Comparison of ENCODE assay signal across 11 mouse cellular contexts in genomic region chr11:73223966-73224365, GRCm38 (mm10). TPM values are rescaled to one million over a fixed set of nuclear protein-coding genes. Genes with fewer than 3 reads are reported as not detected.
A peak's percentile ranks its signal among the peaks of the same experiment; 100 is the strongest.
DNase-seq lines count a peak whose midpoint lies in the region; ATAC-seq and TF ChIP-seq lines count a peak whose summit lies in the region.
"Had no signal": no experiment of that assay in that cellular context is flagged by ENCODE, and none has a peak within 500 bp of the region (broad histone marks: within the 10 kb centered on the region; RNA-seq: fewer than 3 reads in every experiment).

No protein-coding gene starts in this region.

- no peaks in the 10 kb centered on the region for H3K9me3 ChIP-seq in midbrain, postnatal 0 days (ENCODE audit: low read length)
- no peaks in the 10 kb centered on the region for H3K9me3 ChIP-seq in midbrain, embryonic 14.5 days (ENCODE audit: control insufficient read depth, low read length)
- H3K9me3 ChIP-seq in stomach, embryonic 16.5 days (replicated peaks; ENCODE audit: control insufficient read depth, low read length): no peaks in the 10 kb centered on the region
- H3K9me3 ChIP-seq: embryonic facial prominence, embryonic 12.5 days; hindbrain, embryonic 15.5 days had no signal

- ATAC-seq in midbrain, postnatal 0 days (ENCODE audit: low FRiP score): no peak
- no peak for ATAC-seq in midbrain, embryonic 14.5 days (ENCODE audit: low FRiP score, low TSS enrichment)
- ATAC-seq in stomach, embryonic 16.5 days (ENCODE audit: insufficient read depth, low FRiP score): 0 out of 2 replicates have a peak, but pooled peaks have one; percentile 50

- no peak overlapping the region for H3K27ac ChIP-seq in midbrain, postnatal 0 days (ENCODE audit: low read depth, low read length)
- H3K27ac ChIP-seq in midbrain, embryonic 14.5 days (replicated peaks; ENCODE audit: low read depth, low read length): no peak overlapping the region
- no peak overlapping the region for H3K27ac ChIP-seq in stomach, embryonic 16.5 days (ENCODE audit: low read length)
- H3K27ac ChIP-seq: embryonic facial prominence, embryonic 12.5 days; hindbrain, embryonic 15.5 days had no signal

- no peak for DNase-seq in midbrain, postnatal 0 days (ENCODE audit: low spot score)
- DNase-seq in midbrain, embryonic 14.5 days: no peak
- peak; percentile 43 for DNase-seq in adrenal gland, adult 2 months
- DNase-seq in kidney, adult 9 months: peak; percentile 68
- DNase-seq in left cerebral cortex, postnatal 36 days (ENCODE audit: low spot score in 2 of 2): no peak
- no peak for DNase-seq in left cerebral cortex, postnatal 14 days (ENCODE audit: low spot score in 2 of 2)
- DNase-seq: thymus, postnatal 14 days had no signal

- no peaks in the 10 kb centered on the region for H3K27me3 ChIP-seq in midbrain, postnatal 0 days (ENCODE audit: insufficient read depth, low read length)
- no peaks in the 10 kb centered on the region for H3K27me3 ChIP-seq in midbrain, embryonic 14.5 days (ENCODE audit: control insufficient read depth, insufficient read depth, low read length)
- H3K27me3 ChIP-seq in stomach, embryonic 16.5 days (ENCODE audit: control insufficient read depth, insufficient read depth, low read length): no peaks in the 10 kb centered on the region
- H3K27me3 ChIP-seq: embryonic facial prominence, embryonic 12.5 days; hindbrain, embryonic 15.5 days had no signal

- intact Hi-C loops in left cerebral cortex, postnatal 36 days (cut with DNase I): no loop called here
- intact Hi-C loops in left cerebral cortex, postnatal 14 days (cut with DNase I): no loop called here

- no peak overlapping the region for H3K4me3 ChIP-seq in midbrain, postnatal 0 days (ENCODE audit: low read depth, low read length)
- H3K4me3 ChIP-seq in midbrain, embryonic 14.5 days (replicated peaks; ENCODE audit: low read depth, low read length): no peak overlapping the region
- H3K4me3 ChIP-seq in stomach, embryonic 16.5 days (replicated peaks; ENCODE audit: low read length): no peak overlapping the region
- H3K4me3 ChIP-seq: embryonic facial prominence, embryonic 12.5 days; hindbrain, embryonic 15.5 days; myocyte had no signal

- no peaks in the 10 kb centered on the region for H3K4me1 ChIP-seq in midbrain, postnatal 0 days (ENCODE audit: insufficient read depth, low read length)
- H3K4me1 ChIP-seq in midbrain, embryonic 14.5 days (ENCODE audit: control insufficient read depth, insufficient read depth, low read length): no peaks in the 10 kb centered on the region
- no peaks in the 10 kb centered on the region for H3K4me1 ChIP-seq in stomach, embryonic 16.5 days (ENCODE audit: control insufficient read depth, insufficient read depth, low read length)
- H3K4me1 ChIP-seq: embryonic facial prominence, embryonic 12.5 days; hindbrain, embryonic 15.5 days had no signal

- no peak overlapping the region for H3K4me2 ChIP-seq in midbrain, postnatal 0 days (ENCODE audit: low read depth, low read length, poor library complexity, severe bottlenecking)
- no peak overlapping the region for H3K4me2 ChIP-seq in midbrain, embryonic 14.5 days (ENCODE audit: low read length)
- no peak overlapping the region for H3K4me2 ChIP-seq in stomach, embryonic 16.5 days (ENCODE audit: low read depth, low read length)
- H3K4me2 ChIP-seq: embryonic facial prominence, embryonic 12.5 days; hindbrain, embryonic 15.5 days had no signal

- WGBS in midbrain, postnatal 0 days: 78% methylated on average over 2 of the region's 2 CpGs
- 78% methylated on average over 2 of the region's 2 CpGs for WGBS in midbrain, embryonic 14.5 days
- WGBS in stomach, embryonic 16.5 days: 84% methylated on average over 2 of the region's 2 CpGs

- peak; percentile 47 for TF ChIP-seq CTCF in midbrain, postnatal 0 days (IDR thresholded peaks at IDR 0.05)

- no peaks in the 10 kb centered on the region for H3K36me3 ChIP-seq in midbrain, postnatal 0 days (ENCODE audit: insufficient read depth, low read length)
- no peaks in the 10 kb centered on the region for H3K36me3 ChIP-seq in midbrain, embryonic 14.5 days (ENCODE audit: control insufficient read depth, insufficient read depth, low read length)
- no peaks in the 10 kb centered on the region for H3K36me3 ChIP-seq in stomach, embryonic 16.5 days (ENCODE audit: control insufficient read depth, insufficient read depth, low read length)
- H3K36me3 ChIP-seq: embryonic facial prominence, embryonic 12.5 days; hindbrain, embryonic 15.5 days had no signal

- H3K9ac ChIP-seq in midbrain, postnatal 0 days (replicated peaks; ENCODE audit: low read length, poor library complexity, severe bottlenecking): no peak overlapping the region
- no peak overlapping the region for H3K9ac ChIP-seq in midbrain, embryonic 14.5 days (replicated peaks; ENCODE audit: low read length)
- no peak overlapping the region for H3K9ac ChIP-seq in stomach, embryonic 16.5 days (ENCODE audit: low read length)
- H3K9ac ChIP-seq: embryonic facial prominence, embryonic 12.5 days; hindbrain, embryonic 15.5 days had no signal

RNA-seq across cellular contexts. Expression of gene Trpv1, which starts 10.1 kb away (rescaled TPM):
- 0.33 and 0.42 TPM in 2 replicates for total RNA-seq in midbrain, postnatal 0 days (2014; rRNA removed)
- 0.31 and 0.47 TPM in 2 replicates for polyA plus RNA-seq in midbrain, postnatal 0 days (2015; fragmentation: Nextera tagmentation; extraction: Ambion mirVana)
- 0.50 TPM in 1 of 2 replicates, not detected in the other for polyA plus RNA-seq in midbrain, embryonic 14.5 days (2014; fragmentation: Nextera tagmentation; extraction: Ambion mirVana)
- under 1 TPM; 0.21 to 0.26 TPM for total RNA-seq in adrenal gland, adult 2 months (2021)
- 0.62 and 1.0 TPM in 2 replicates for polyA plus RNA-seq in adrenal gland, adult 2 months (2012; rRNA removed)
- not detected in 2 replicates for polyA plus RNA-seq in stomach, embryonic 16.5 days (2015; fragmentation: Nextera tagmentation; extraction: Ambion mirVana)
- not detected for total RNA-seq in left cerebral cortex, postnatal 36 days (2021)
- under 1 TPM; 0.13 to 0.42 TPM for total RNA-seq in left cerebral cortex, postnatal 14 days (2021)

RNA-seq across cellular contexts. Expression of gene Shpk, which starts 24.7 kb away (rescaled TPM):
- total RNA-seq in midbrain, postnatal 0 days (2014; rRNA removed): 2.2 and 2.7 TPM in 2 replicates
- polyA plus RNA-seq in midbrain, postnatal 0 days (2015; fragmentation: Nextera tagmentation; extraction: Ambion mirVana): 2.2 and 2.3 TPM in 2 replicates
- 1.1 and 1.6 TPM in 2 replicates for polyA plus RNA-seq in midbrain, embryonic 14.5 days (2014; fragmentation: Nextera tagmentation; extraction: Ambion mirVana)
- 10 to 100 TPM in 1 of 2 experiments, 1 to 10 TPM in 1; 8.8 to 12.4 TPM for total RNA-seq in adrenal gland, adult 2 months (2021)
- polyA plus RNA-seq in adrenal gland, adult 2 months (2012; rRNA removed): 10.0 and 10.9 TPM in 2 replicates
- 3.3 and 4.0 TPM in 2 replicates for polyA plus RNA-seq in stomach, embryonic 16.5 days (2015; fragmentation: Nextera tagmentation; extraction: Ambion mirVana)
- total RNA-seq in left cerebral cortex, postnatal 36 days (2021): 1 to 10 TPM; 3.1 TPM
- total RNA-seq in left cerebral cortex, postnatal 14 days (2021): 1 to 10 TPM; 2.2 TPM

RNA-seq across cellular contexts. Expression of gene Ctns, which starts 25.1 kb away (rescaled TPM):
- 21.5 and 22.9 TPM in 2 replicates for total RNA-seq in midbrain, postnatal 0 days (2014; rRNA removed)
- 13.0 and 13.3 TPM in 2 replicates for polyA plus RNA-seq in midbrain, postnatal 0 days (2015; fragmentation: Nextera tagmentation; extraction: Ambion mirVana)
- polyA plus RNA-seq in midbrain, embryonic 14.5 days (2014; fragmentation: Nextera tagmentation; extraction: Ambion mirVana): 18.1 and 23.0 TPM in 2 replicates
- 10 to 100 TPM; 16.8 to 18.3 TPM for total RNA-seq in adrenal gland, adult 2 months (2021)
- polyA plus RNA-seq in adrenal gland, adult 2 months (2012; rRNA removed): 11.1 and 12.5 TPM in 2 replicates
- polyA plus RNA-seq in stomach, embryonic 16.5 days (2015; fragmentation: Nextera tagmentation; extraction: Ambion mirVana): 18.3 and 19.6 TPM in 2 replicates
- total RNA-seq in left cerebral cortex, postnatal 36 days (2021): 10 to 100 TPM; 15.4 to 24.9 TPM
- 10 to 100 TPM; 15.5 to 18.9 TPM for total RNA-seq in left cerebral cortex, postnatal 14 days (2021)

RNA-seq across cellular contexts. Expression of gene Trpv3, which starts 43.2 kb away (rescaled TPM):
- total RNA-seq in midbrain, postnatal 0 days (2014; rRNA removed): 0.27 and 0.66 TPM in 2 replicates
- polyA plus RNA-seq in midbrain, postnatal 0 days (2015; fragmentation: Nextera tagmentation; extraction: Ambion mirVana): 0.20 and 0.31 TPM in 2 replicates
- 0.12 and 0.19 TPM in 2 replicates for polyA plus RNA-seq in midbrain, embryonic 14.5 days (2014; fragmentation: Nextera tagmentation; extraction: Ambion mirVana)
- total RNA-seq in adrenal gland, adult 2 months (2021): under 1 TPM; 0.12 to 0.14 TPM
- polyA plus RNA-seq in adrenal gland, adult 2 months (2012; rRNA removed): 0.04 and 0.09 TPM in 2 replicates
- 0.40 and 0.47 TPM in 2 replicates for polyA plus RNA-seq in stomach, embryonic 16.5 days (2015; fragmentation: Nextera tagmentation; extraction: Ambion mirVana)
- total RNA-seq in left cerebral cortex, postnatal 36 days (2021): under 1 TPM; 0.35 to 0.39 TPM
- under 1 TPM; 0.17 to 0.35 TPM for total RNA-seq in left cerebral cortex, postnatal 14 days (2021)

RNA-seq across cellular contexts. Expression of gene Tax1bp3, which starts 47.1 kb away (rescaled TPM):
- total RNA-seq in midbrain, postnatal 0 days (2014; rRNA removed): 43.8 and 55.6 TPM in 2 replicates
- polyA plus RNA-seq in midbrain, postnatal 0 days (2015; fragmentation: Nextera tagmentation; extraction: Ambion mirVana): 91.0 and 100 TPM in 2 replicates
- 149 and 165 TPM in 2 replicates for polyA plus RNA-seq in midbrain, embryonic 14.5 days (2014; fragmentation: Nextera tagmentation; extraction: Ambion mirVana)
- total RNA-seq in adrenal gland, adult 2 months (2021): 10 to 100 TPM; 71.0 to 87.8 TPM
- 71.0 and 77.0 TPM in 2 replicates for polyA plus RNA-seq in adrenal gland, adult 2 months (2012; rRNA removed)
- 214 and 230 TPM in 2 replicates for polyA plus RNA-seq in stomach, embryonic 16.5 days (2015; fragmentation: Nextera tagmentation; extraction: Ambion mirVana)
- 1 to 10 TPM; 6.9 to 9.3 TPM for total RNA-seq in left cerebral cortex, postnatal 36 days (2021)
- 10 to 100 TPM; 14.5 to 16.3 TPM for total RNA-seq in left cerebral cortex, postnatal 14 days (2021)

Comparison
In these comparisons a context has a peak if more than half of its experiments do, and no peak if none do; other contexts are left out.
1. DNase-seq: peak in adrenal gland, adult 2 months (single experiment) and kidney, adult 9 months (single experiment); none in midbrain, postnatal 0 days (single experiment), midbrain, embryonic 14.5 days (single experiment), left cerebral cortex, postnatal 36 days (0 of 2) and left cerebral cortex, postnatal 14 days (0 of 2).